Mouse (Mus musculus): Measurements from ENCODE around the gene Mipep.
A peak's percentile ranks its signal among the peaks of the same experiment; 100 is the strongest.

DNA sequence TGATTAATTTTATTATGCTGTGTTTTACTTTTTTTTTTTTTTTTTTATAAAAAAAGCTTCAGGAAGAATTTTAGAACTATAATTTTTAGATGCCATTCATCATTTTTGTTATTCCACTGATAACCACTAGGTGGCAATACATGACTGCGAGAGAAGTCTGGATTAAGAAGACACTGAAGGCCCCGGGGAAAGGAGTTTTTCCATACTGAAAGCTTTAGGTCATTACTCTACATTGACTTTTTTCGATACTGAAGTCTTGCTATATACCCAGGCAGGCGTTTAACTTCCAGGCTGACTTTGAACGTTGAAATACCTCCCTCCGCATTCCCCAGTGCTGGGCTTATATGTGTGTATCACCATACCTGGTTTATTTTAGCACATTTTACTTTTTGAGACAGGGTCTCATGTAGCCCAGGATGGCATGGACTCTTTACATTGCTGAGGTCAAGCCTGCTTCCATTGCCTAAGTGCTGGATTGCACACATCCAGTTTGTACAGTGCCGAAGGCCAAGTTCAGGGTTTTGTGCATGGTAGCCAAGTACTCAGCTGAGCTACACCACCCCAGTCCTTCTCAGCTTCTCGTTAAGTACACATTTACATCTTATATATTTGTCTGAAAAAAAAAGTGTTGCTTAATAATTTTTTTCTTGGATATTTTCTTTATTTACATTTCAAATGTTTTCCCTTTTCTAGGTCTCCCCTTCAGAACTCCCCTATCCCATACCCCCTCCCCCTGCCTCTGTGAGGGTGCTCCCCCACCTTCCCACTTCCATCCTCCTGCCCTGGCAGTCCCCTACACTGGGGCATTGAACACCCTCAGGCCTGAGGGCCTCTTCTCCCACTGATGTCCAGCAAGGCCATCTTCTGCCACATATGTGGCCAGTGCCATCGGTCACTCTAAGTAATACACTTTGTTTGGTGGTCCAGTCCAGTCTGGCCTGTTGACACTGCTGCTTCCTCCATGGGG lies 15.7 kb downstream of the Mipep start:
- TF ChIP-seq CTCF (IDR thresholded peaks at IDR 0.05; ENCODE audit: low read depth) (peak; percentile 84), EP300 (optimal IDR thresholded peaks at IDR 0.05) (no peak)

All from stomach, postnatal 0 days (tissue).